Mouse (Mus musculus): ENCODE measurements around the gene Glp2r. TPM values are rescaled to one million over a fixed set of nuclear protein-coding genes. Genes with fewer than 3 reads are reported as not detected.
A peak's percentile ranks its signal among the peaks of the same experiment; 100 is the strongest.

Glp2r gene
- polyA plus RNA-seq, 1 experiment from 2014 or later, result not detected

DNA sequence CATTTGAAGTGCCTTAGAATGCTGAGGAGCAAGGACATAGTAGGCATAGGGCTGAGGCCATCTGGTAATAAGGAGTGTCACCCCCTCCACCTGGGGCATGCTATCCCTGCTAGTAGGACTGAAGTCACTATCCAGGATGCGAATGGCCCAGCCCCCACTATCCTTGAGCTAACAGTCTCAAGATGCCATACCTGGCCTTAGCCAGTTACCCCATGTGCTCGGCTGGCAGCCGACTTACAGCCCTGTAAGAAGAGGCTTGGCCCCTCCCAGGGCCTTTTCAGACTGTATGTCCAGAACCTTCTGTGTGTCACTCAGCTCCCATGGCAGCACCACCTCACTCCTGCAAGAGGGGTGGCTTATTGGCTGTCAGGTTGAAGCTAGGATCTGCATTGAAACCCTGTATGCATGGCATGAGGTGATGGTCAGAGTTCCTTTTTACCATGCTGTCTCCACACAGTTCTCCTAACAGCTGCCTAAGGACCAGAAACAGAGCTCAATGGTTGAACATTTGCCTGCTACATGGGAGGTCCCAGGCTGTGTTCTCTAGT lies 102.4 kb downstream of the Glp2r start:
- H3K27ac ChIP-seq, result no peak overlapping the region
- no peaks in the 10 kb centered on the region for H3K36me3 ChIP-seq (replicated peaks)
- H3K27me3 ChIP-seq, result no peaks in the 10 kb centered on the region
- H3K4me1 ChIP-seq, result no peaks in the 10 kb centered on the region
- H3K4me3 ChIP-seq (replicated peaks), result no peak overlapping the region
- no peak overlapping the region for H3K9ac ChIP-seq
- 61% methylated on average over 3 of the region's 3 CpGs for WGBS
- no peak overlapping the region for H3K4me2 ChIP-seq
- no peaks in the 10 kb centered on the region for H3K9me3 ChIP-seq
- ATAC-seq (ENCODE audit: low FRiP score), result no peak

DNA sequence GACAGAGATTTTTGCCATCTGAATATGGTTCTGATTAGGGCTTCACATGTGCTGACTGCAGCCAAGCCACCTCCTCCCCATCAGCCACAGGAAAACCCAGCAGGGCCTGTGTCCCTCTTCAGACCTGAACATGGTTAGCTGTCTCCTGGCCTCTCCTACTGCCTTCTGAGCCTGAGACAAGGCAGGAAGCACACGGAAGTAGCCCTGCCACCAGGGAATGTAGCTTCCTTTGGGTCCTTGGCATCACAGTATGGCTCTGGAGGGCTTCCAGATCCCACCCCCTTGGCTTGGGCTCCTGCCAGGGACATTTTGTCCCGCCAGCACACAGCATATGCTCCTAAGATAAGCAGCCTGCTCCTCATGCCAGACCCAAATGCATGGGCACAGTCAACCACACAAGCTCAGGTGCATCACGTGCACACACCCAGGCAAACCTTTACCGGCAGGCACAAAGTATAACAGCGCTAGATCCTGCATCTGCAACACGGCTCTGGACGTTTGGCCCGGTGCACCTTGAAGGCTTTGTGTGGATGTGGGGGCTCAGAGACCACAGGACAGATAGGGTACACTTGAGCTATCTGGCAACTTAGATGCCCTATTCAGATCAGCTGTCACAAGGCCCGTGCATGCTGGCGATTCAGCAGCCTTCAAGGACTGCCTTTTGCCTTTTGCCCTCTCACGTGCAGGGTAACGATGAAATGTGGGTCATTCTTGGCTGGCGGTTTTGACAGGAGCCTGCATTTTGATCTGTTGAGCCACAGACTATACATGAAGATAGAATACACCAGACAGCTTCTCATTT lies 103.2 kb downstream of the Glp2r start:
- no peaks in the 10 kb centered on the region for H3K4me1 ChIP-seq
- WGBS, result 85% methylated on average over 13 of the region's 13 CpGs
- no peak overlapping the region for H3K4me2 ChIP-seq
- H3K9me3 ChIP-seq, result no peaks in the 10 kb centered on the region
- H3K36me3 ChIP-seq (replicated peaks), result no peaks in the 10 kb centered on the region
- no peaks in the 10 kb centered on the region for H3K27me3 ChIP-seq
- H3K27ac ChIP-seq, result no peak overlapping the region
- ATAC-seq (ENCODE audit: low FRiP score), result no peak
- H3K4me3 ChIP-seq (replicated peaks), result no peak overlapping the region
- H3K9ac ChIP-seq, result no peak overlapping the region

DNA sequence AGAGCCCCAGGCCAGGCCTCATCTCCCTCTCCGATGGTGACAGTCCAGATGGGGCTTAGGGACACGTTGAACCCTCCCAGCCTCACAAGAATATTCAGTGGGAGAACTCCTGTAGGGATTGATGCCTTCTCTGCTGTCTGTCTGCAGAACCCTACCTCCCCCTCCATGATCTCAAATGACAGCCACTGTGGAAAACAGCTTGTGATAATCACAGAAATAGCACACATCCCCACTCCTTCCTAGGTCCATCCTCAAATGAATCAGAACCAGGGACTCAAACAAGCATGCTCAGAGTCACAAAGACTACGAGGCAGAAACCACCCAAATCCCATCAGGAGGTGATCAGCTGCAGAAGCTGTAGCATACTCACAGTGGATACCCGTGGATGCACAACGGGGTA lies 104.8 kb downstream of the Glp2r start:
- Histone ChIP-seq H3K27me3 (no peaks in the 10 kb centered on the region), H3K4me1 (no peaks in the 10 kb centered on the region), H3K9ac (no peak overlapping the region), H3K4me2 (no peak overlapping the region), H3K9me3 (no peaks in the 10 kb centered on the region), H3K36me3 (replicated peaks) (no peaks in the 10 kb centered on the region), H3K27ac (no peak overlapping the region), H3K4me3 (replicated peaks) (no peak overlapping the region)
- no peak for ATAC-seq (ENCODE audit: low FRiP score)
- 86% methylated on average over 5 of the region's 5 CpGs for WGBS

DNA sequence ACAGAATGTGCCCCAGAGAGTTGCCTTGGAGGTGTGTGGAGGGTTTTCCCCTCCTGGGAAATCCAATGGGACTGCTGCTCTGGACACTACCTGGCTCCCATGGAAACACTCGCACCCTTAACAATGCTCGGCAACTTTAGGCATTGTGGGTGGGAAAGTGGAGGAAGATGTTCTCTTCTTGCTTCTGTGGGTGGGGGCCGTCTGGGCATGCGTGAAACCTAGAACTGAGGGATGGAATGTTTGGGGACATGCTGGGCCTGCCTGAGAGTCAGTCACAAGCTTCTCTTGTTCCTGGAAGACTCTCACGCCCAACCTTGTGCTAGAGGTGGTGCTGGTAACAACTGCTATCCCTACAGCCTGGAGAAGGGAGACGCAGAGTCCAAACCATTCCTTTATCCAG lies 106.0 kb downstream of the Glp2r start:
- ATAC-seq (ENCODE audit: low FRiP score), result no peak
- Histone ChIP-seq H3K9ac (no peak overlapping the region), H3K27me3 (no peaks in the 10 kb centered on the region), H3K4me1 (no peaks in the 10 kb centered on the region), H3K36me3 (replicated peaks) (no peaks in the 10 kb centered on the region), H3K9me3 (no peaks in the 10 kb centered on the region), H3K27ac (no peak overlapping the region), H3K4me2 (no peak overlapping the region), H3K4me3 (replicated peaks) (no peak overlapping the region)
- WGBS, result 85% methylated on average over 6 of the region's 6 CpGs

DNA sequence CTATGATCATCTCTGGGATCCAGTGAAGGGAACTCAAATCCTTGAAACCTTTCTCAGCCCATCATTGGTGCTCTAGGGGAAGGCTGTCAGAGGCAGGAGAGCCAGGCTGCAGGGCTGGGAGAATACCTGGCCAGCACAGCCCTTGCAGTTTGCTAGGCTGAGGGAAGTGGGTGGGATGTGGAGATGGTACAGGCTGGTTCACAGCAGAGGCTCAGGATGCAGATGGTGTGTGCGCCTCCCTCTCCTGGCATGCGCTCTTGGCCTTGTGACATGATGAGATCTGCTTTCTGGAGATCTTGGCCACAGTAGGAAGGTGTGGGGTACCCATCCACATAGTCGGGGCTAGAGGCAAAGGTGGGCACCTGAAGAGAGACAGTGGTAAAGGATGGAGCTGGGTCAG lies 106.7 kb downstream of the Glp2r start:
- Histone ChIP-seq H3K9me3 (no peaks in the 10 kb centered on the region), H3K27me3 (no peaks in the 10 kb centered on the region), H3K9ac (no peak overlapping the region), H3K4me2 (no peak overlapping the region), H3K4me1 (no peaks in the 10 kb centered on the region), H3K27ac (no peak overlapping the region), H3K4me3 (replicated peaks) (no peak overlapping the region), H3K36me3 (replicated peaks) (no peaks in the 10 kb centered on the region)
- WGBS, result 98% methylated on average over 3 of the region's 3 CpGs
- ATAC-seq (ENCODE audit: low FRiP score), result no peak

DNA sequence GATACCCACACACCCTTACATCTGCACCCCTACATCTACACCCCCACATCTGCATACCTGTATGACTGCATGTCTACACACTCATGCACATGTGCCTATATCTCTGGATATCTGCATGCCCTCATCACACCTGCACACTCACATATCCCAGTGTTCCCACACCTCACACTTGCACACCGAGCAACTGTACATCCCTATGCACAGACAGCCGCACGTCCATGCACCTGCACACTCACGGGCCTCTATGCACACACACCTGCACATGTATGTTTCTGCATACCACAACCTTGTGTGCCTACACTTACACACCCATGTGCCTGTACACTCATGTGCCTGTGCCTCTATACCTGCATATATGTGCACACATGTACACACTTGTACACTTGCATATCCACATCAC lies 107.5 kb downstream of the Glp2r start:
- Histone ChIP-seq H3K36me3 (replicated peaks) (no peaks in the 10 kb centered on the region), H3K27ac (no peak overlapping the region), H3K4me3 (replicated peaks) (no peak overlapping the region), H3K9ac (no peak overlapping the region), H3K27me3 (no peaks in the 10 kb centered on the region), H3K4me1 (no peaks in the 10 kb centered on the region), H3K4me2 (no peak overlapping the region), H3K9me3 (no peaks in the 10 kb centered on the region)
- WGBS, result 96% methylated on average over 4 of the region's 4 CpGs
- no peak for ATAC-seq (ENCODE audit: low FRiP score)

DNA sequence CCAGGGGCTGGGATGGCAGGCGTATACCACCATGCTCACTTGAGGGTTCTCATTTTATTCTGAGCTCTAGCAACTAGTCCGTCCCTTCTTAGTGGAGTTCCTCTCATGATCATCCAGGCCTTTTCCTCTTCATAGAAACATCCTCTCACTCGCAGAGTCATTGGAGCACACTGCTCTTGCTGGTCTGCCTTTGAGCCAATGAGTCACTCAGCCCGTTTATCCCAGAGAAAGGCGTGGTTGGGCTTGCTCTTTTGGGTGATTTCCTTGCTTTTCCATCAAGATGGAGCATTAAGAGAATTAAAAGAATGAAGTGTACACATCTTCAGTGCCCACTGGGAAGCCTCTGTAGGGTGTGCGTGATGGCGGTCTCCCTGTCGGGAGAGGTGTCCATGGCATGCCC lies 109.5 kb downstream of the Glp2r start:
- H3K27ac ChIP-seq, result no peak overlapping the region
- ATAC-seq (ENCODE audit: low FRiP score), result no peak
- H3K9ac ChIP-seq, result no peak overlapping the region
- no peak overlapping the region for H3K4me3 ChIP-seq (replicated peaks)
- 87% methylated on average over 8 of the region's 8 CpGs for WGBS
- no peaks in the 10 kb centered on the region for H3K36me3 ChIP-seq (replicated peaks)
- no peaks in the 10 kb centered on the region for H3K4me1 ChIP-seq
- no peak overlapping the region for H3K4me2 ChIP-seq
- no peaks in the 10 kb centered on the region for H3K27me3 ChIP-seq
- H3K9me3 ChIP-seq, result no peaks in the 10 kb centered on the region

DNA sequence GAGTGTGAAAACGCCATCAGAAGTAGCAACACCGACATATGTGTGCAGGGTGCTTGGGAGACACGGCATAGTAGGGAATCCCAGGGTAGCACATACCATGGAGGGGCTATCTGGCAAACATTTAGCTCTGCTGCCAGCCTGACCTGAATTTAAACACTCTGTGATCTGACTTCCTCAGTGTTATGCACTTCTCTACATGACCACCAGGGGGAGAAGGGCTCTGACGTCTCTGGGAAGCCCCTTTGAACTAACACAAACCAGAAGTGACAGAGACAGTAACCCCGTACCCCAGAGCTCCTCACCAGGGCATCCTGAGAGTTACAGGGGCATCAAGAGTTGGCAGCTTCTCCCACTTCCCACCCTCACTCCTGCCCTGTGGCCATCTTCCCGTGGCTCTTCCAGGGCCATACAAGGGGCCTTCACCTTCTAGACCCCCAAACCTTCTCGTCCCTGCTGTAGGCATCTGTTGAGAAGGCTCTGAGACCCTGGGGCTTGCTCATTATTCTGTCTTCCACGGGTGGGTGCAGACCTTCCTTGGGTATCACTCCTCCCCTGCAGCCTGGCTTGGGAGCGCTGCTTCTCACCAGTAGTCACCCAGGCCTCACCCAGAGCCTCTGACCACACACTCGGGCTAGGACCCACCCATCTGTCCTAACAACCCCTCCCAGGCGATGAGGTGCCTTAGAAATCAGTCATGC lies 113.1 kb downstream of the Glp2r start:
- H3K4me1 ChIP-seq, result peaks cover 5% of the 10 kb centered on the region
- 0 out of 2 replicates have a peak, but pooled peaks have one; percentile 14 for ATAC-seq (ENCODE audit: low FRiP score)
- H3K9ac ChIP-seq, result no peak overlapping the region
- H3K36me3 ChIP-seq (replicated peaks), result no peaks in the 10 kb centered on the region
- 49% methylated on average over 11 of the region's 11 CpGs for WGBS
- no peak overlapping the region for H3K4me3 ChIP-seq (replicated peaks)
- no peak overlapping the region for H3K27ac ChIP-seq
- no peaks in the 10 kb centered on the region for H3K9me3 ChIP-seq
- H3K27me3 ChIP-seq, result no peaks in the 10 kb centered on the region
- H3K4me2 ChIP-seq, result no peak overlapping the region

DNA sequence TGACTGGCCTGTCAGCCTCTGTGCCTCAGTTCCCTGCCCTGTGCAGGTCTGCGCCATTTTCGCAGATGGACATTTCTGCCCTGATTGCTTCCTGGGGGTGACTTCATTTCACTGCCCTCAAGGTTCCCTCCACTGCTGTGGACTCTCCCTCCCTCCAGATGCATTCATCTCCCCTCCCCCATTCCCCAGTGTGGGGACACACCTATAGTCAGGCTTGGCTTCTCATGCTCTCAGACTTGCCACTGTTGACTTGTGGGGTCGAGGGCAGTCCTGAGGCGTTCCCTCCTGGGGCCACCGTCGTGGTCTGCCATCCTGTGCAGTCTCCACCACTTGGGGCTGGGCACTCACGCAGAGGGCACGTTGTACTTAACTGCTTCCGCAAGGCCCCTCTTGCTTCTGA lies 114.1 kb downstream of the Glp2r start:
- peaks cover 12% of the 10 kb centered on the region for H3K4me1 ChIP-seq
- ATAC-seq (ENCODE audit: low FRiP score), result no peak
- 89% methylated on average over 9 of the region's 9 CpGs for whole genome bisulfite sequencing
- H3K4me3 ChIP-seq (replicated peaks), result no peak overlapping the region
- no peaks in the 10 kb centered on the region for H3K27me3 ChIP-seq
- no peak overlapping the region for H3K9ac ChIP-seq
- no peaks in the 10 kb centered on the region for H3K36me3 ChIP-seq (replicated peaks)
- 0 out of 2 replicates have a peak overlapping the region, but pooled peaks have one; percentile 3 for H3K27ac ChIP-seq
- H3K9me3 ChIP-seq, result no peaks in the 10 kb centered on the region
- no peak overlapping the region for H3K4me2 ChIP-seq

DNA sequence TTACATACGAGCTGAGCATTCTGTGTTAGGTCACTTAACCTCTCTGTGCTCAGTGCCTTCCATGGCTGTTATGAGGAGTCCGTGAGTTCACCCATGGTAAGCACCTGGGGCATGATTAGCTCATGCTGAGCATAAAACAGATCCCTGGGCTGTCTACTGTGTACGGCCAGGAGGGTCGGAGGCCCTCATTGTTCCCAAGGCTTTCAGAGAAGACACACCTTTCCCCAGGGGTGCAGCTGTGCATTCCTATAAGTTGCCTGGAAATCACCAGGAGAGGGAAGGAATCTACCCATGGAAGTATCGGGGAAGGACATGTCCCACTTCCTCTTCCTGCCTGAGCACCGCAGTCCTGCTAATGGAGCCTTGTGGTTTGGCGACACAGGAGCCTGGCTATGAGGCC lies 114.6 kb downstream of the Glp2r start:
- ATAC-seq (ENCODE audit: low FRiP score), result no peak

DNA sequence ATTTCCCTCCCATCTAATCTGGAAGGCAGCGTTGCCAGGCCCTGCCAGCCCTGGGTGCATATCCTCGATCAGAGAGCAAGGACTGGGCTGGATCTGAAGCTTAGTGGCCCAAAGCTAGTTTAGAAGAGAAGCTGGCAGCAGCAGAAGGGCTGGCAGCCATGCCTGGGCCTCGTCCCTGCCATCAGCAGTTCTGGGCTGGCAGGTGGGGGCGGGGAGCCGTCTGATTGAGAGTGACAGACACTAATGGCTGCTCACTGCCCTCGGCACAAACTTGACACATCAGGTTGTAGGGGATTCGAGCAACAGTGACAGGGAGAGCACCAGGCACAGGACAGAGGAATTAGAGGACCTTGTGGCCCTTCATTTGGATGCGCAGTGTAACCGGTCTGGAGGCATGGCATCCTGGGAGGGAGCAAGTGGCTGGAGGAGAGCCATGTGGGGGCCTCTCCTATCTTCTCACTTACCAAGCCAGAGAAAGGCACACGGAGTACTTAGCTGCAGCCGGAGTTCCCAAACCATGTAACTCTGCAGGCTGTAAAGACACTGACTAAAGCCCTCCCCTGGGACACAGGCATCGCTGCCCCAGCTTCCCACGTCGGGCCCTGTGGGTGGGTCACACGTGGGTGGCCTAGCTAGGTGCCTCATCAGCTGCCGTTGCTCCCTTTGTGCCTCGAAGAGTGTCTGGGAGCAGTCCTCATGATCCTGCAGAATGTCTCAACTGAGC lies 115.6 kb downstream of the Glp2r start:
- H3K9ac ChIP-seq, result no peak overlapping the region
- H3K4me2 ChIP-seq, result no peak overlapping the region
- 77% methylated on average over 17 of the region's 17 CpGs for WGBS
- no peaks in the 10 kb centered on the region for H3K27me3 ChIP-seq
- ATAC-seq (ENCODE audit: low FRiP score), result no peak
- no peaks in the 10 kb centered on the region for H3K36me3 ChIP-seq (replicated peaks)
- H3K27ac ChIP-seq, result no peak overlapping the region
- H3K4me3 ChIP-seq (replicated peaks), result no peak overlapping the region
- H3K4me1 ChIP-seq, result peaks cover 12% of the 10 kb centered on the region
- H3K9me3 ChIP-seq, result no peaks in the 10 kb centered on the region

More for the DNA sequence above, 114.6 kb downstream of the Glp2r start:
- Histone ChIP-seq H3K27ac (no peak overlapping the region), H3K9ac (no peak overlapping the region), H3K9me3 (no peaks in the 10 kb centered on the region), H3K36me3 (replicated peaks) (no peaks in the 10 kb centered on the region), H3K4me1 (peaks cover 12% of the 10 kb centered on the region), H3K4me2 (no peak overlapping the region), H3K27me3 (no peaks in the 10 kb centered on the region), H3K4me3 (replicated peaks) (no peak overlapping the region)
- 82% methylated on average over 7 of the region's 7 CpGs for WGBS

DNA sequence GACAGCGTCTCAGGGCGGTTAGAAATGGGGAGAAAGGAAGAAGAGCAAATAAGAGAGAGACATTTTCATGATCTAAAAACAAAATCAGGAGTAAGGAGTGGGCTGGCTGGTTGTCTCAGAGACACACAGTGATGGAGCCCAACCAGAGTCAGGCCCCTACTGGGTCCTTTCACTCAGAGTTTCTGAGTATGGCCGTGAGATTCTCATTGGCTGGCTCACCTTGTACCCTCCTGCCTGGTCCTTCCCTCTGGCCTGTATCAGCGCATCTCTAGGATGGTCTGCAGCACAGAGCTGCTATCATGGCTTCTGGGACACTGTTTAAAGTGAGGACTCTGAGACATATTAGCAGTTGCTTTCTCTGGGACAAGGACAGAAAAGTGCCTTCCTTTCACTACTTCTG lies 116.4 kb downstream of the Glp2r start:
- Histone ChIP-seq H3K4me2 (no peak overlapping the region), H3K4me1 (peaks cover 12% of the 10 kb centered on the region), H3K4me3 (replicated peaks) (no peak overlapping the region), H3K27ac (no peak overlapping the region), H3K9me3 (no peaks in the 10 kb centered on the region), H3K9ac (no peak overlapping the region), H3K27me3 (no peaks in the 10 kb centered on the region), H3K36me3 (replicated peaks) (no peaks in the 10 kb centered on the region)
- 79% methylated on average over 4 of the region's 4 CpGs for WGBS
- ATAC-seq (ENCODE audit: low FRiP score), result no peak
